8 mouse cellular contexts compared by ENCODE assay signal in the genomic region with DNA sequence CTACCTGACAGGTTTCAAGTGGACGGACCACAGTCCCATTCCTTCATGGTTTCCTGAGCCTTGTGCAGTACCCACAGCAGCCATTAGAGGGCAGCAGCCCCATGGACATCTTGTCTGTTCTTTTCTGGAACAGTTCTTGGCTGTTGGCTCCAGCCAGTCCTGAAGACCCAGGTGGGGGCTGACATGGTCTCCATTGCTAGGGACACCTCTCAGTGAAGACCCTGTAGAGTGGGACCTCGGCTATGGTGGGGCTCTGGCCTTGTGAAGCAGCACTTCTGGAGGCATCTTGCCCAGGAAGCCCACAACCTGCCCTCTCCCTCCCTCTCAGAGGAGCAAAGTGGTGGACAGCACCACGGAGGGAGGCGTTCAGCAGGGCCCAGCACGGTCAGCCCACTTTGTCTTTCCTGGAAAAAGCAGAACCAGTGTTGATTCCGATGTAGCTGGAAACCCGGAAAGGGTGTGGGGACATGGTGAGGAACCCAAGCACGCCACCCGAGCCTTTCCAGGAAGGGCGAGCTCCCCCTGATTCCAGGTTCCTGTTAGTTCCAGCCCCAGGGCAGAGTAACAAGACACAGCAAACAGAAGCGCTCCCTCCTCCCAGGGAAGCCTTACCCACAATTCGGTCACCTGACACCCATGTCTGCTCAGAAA. TPM values are rescaled to one million over a fixed set of nuclear protein-coding genes. Genes with fewer than 3 reads are reported as not detected.
DNase-seq lines count a peak whose midpoint lies in the region.

No protein-coding gene starts in this region.

- peaks cover 74% of the 10 kb centered on the region for H3K36me3 ChIP-seq in megakaryocyte, embryonic 14.5 days (replicated peaks; ENCODE audit: low read length)

- H3K9me3 ChIP-seq in megakaryocyte, embryonic 14.5 days: no peaks in the 10 kb centered on the region

- DNase-seq in T-cell, adult 2 months (ENCODE audit: low spot score): peak; percentile 79
- peak; percentile 95 to 96 for DNase-seq in cerebellum, postnatal 4 days (ENCODE audit: low spot score in 2 of 2)
- DNase-seq in gastrocnemius, adult 8-10 months (ENCODE audit: low spot score in 2 of 2): peak; percentile 81 to 86
- DNase-seq in induced T-regulatory cell, adult 2 months (ENCODE audit: low read depth): peak; percentile 93
- DNase-seq in left cerebral cortex, adult 8-10 months (ENCODE audit: low spot score in 2 of 2): peak; percentile 68 to 98
- peak; percentile 95 for DNase-seq in right cerebral cortex, adult 2 months (ENCODE audit: low spot score in 2 of 2)
- DNase-seq in urinary bladder, postnatal 14 days (ENCODE audit: low spot score): peak; percentile 93

- H3K4me3 ChIP-seq in megakaryocyte, embryonic 14.5 days (replicated peaks): peak overlapping the region; percentile 88

- no peaks in the 10 kb centered on the region for H3K27me3 ChIP-seq in megakaryocyte, embryonic 14.5 days (replicated peaks)

- peaks cover 71% of the 10 kb centered on the region for H3K4me1 ChIP-seq in megakaryocyte, embryonic 14.5 days

RNA-seq across cellular contexts. Expression of gene Cyp2w1, which starts 12.0 kb away (rescaled TPM):
- total RNA-seq in gastrocnemius, adult 8-10 months (2022): not detected
- total RNA-seq in left cerebral cortex, adult 8-10 months (2022): not detected
- not detected in 2 replicates for polyA plus RNA-seq in megakaryocyte, embryonic 14.5 days (2012; ENCODE audit: insufficient read depth, low replicate concordance)

RNA-seq across cellular contexts. Expression of gene Gpr146, which starts 13.1 kb away (rescaled TPM):
- 10 to 100 TPM; 20.9 to 28.6 (median 25.4) TPM for total RNA-seq in gastrocnemius, adult 8-10 months (2022)
- 10 to 100 TPM; 15.9 to 17.1 (median 16.4) TPM for total RNA-seq in left cerebral cortex, adult 8-10 months (2022)
- polyA plus RNA-seq in megakaryocyte, embryonic 14.5 days (2012; ENCODE audit: insufficient read depth, low replicate concordance): 54.8 and 69.9 TPM in 2 replicates

RNA-seq across cellular contexts. Expression of gene Cox19, which starts 13.2 kb away (rescaled TPM):
- 10 to 100 TPM; 46.5 to 60.3 (median 57.4) TPM for total RNA-seq in gastrocnemius, adult 8-10 months (2022)
- 10 to 100 TPM; 59.2 to 62.6 (median 61.3) TPM for total RNA-seq in left cerebral cortex, adult 8-10 months (2022)
- 51.4 and 67.9 TPM in 2 replicates for polyA plus RNA-seq in megakaryocyte, embryonic 14.5 days (2012; ENCODE audit: insufficient read depth, low replicate concordance)

RNA-seq across cellular contexts. Expression of gene Adap1, which starts 39.0 kb away (rescaled TPM):
- 1 to 10 TPM in 1 of 4 experiments, under 1 TPM in 3; 0.44 to 2.0 (median 0.64) TPM for total RNA-seq in gastrocnemius, adult 8-10 months (2022)
- 100 to 1,000 TPM; 207 to 227 (median 217) TPM for total RNA-seq in left cerebral cortex, adult 8-10 months (2022)
- 25.6 and 59.2 TPM in 2 replicates for polyA plus RNA-seq in megakaryocyte, embryonic 14.5 days (2012; ENCODE audit: insufficient read depth, low replicate concordance)

RNA-seq across cellular contexts. Expression of gene C130050O18Rik, which starts 40.7 kb away (rescaled TPM):
- total RNA-seq in gastrocnemius, adult 8-10 months (2022): under 1 TPM in 2 of 4 experiments, not detected in 2; 0.15 to 0.27 TPM
- 1 to 10 TPM in 1 of 4 experiments, under 1 TPM in 3; 0.32 to 1.5 (median 0.70) TPM for total RNA-seq in left cerebral cortex, adult 8-10 months (2022)
- polyA plus RNA-seq in megakaryocyte, embryonic 14.5 days (2012; ENCODE audit: insufficient read depth, low replicate concordance): 1.8 TPM in 1 of 2 replicates, not detected in the other

Comparison
In these comparisons a context has a peak if more than half of its experiments do, and no peak if none do; other contexts are left out.
1. Peak in every context shown above with its lines: DNase-seq and H3K4me3 ChIP-seq.